Mouse (Mus musculus): ENCODE results near the gene Fez1.

GRCm38 (mm10) chr9:36805256-36805975 is 16.2 kb upstream of the Fez1 start:
- TF ChIP-seq CTCF (IDR thresholded peaks at IDR 0.05; ENCODE audit: extremely low read depth, insufficient read length, insufficient replicate concordance, low read depth, low read length) (no peak), POLR2A (IDR thresholded peaks at IDR 0.05; ENCODE audit: low read depth, low read length) (no peak)

Data from small intestine, adult 2 months (tissue).